Mouse (Mus musculus) lung, adult 2 months (tissue): ENCODE measurements around the gene Nfe2l1.

Experiments used
- CTCF ChIP-seq: fragments of 200-500 bp; IDR thresholded peaks from 2 replicates; pipeline ENCODE4 v1.5.1; 2011; ENCODE audit warnings: mild to moderate bottlenecking, low read length, control low read depth; ENCODE audit not compliant: insufficient read depth
- POLR2A ChIP-seq: fragments of 200-500 bp; IDR thresholded peaks from 2 replicates; pipeline ENCODE4 v1.6.1; 2011; ENCODE audit warnings: low read depth, mild to moderate bottlenecking, control low read depth, low read length, borderline replicate concordance; ENCODE audit errors: extremely low read depth

DNA sequence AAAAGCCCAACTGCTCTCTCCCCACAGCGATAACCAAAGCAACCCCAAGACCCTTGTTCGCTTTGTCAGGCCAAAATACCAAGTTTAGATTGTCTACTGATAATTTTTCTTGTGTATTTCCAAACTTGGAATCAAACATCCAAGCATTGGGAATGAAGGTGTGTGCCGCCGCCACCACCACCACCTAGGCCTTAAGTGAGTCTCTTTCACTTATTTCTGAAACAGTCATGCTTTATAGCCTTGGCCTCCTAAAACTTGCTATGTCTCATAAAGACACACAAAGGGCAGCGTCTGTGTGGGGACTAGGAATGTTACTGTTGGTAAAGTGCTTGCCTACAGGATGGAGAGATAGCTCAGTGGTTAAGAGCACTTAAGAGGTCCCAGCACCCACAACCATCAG is 15.8 kb downstream of the Nfe2l1 start:
- TF ChIP-seq CTCF (no peak), POLR2A (no peak)
